Mouse (Mus musculus) neural tube, embryonic 11.5 days (tissue): ENCODE results near the gene Ptpn7. TPM values are rescaled to one million over a fixed set of nuclear protein-coding genes. Genes with fewer than 3 reads are reported as not detected.
A peak's percentile ranks its signal among the peaks of the same experiment; 100 is the strongest.

Experiments
- ATAC-seq: fragments of 200-750 bp; cut with Nextera tagmentation; 2 replicates; pipeline ENCODE4 v1.8.0; 2017; ENCODE audit warnings: moderate number of reproducible peaks, mild to moderate bottlenecking, moderate TSS enrichment, moderate library complexity; ENCODE audit not compliant: insufficient read depth, low FRiP score, low TSS enrichment
- DNase-seq: peaks from one replicate; pipeline ENCODE4 v3.0.0-alpha.2; 2015; ENCODE audit warnings: low spot score
- H3K27ac ChIP-seq: fragments of 300-500 bp; sonication (generic); 2 replicates; pipeline ENCODE4 v1.5.1; 2014; ENCODE audit warnings: low read depth, mild to moderate bottlenecking, low read length
- H3K27me3 ChIP-seq: fragments of 300-500 bp; sonication (generic); 2 replicates; pipeline ENCODE4 v1.6.1; 2014; ENCODE audit warnings: mild to moderate bottlenecking, low read length, mixed read lengths; ENCODE audit not compliant: control insufficient read depth, insufficient read depth
- H3K36me3 ChIP-seq: fragments of 300-500 bp; sonication (generic); 2 replicates; pipeline ENCODE4 v1.6.1; 2014; ENCODE audit warnings: mild to moderate bottlenecking, low read length, moderate library complexity, mixed read lengths; ENCODE audit not compliant: control insufficient read depth, insufficient read depth
- H3K4me1 ChIP-seq: fragments of 300-500 bp; sonication (generic); 2 replicates; pipeline ENCODE4 v1.6.1; 2014; ENCODE audit warnings: low read length, mixed read lengths; ENCODE audit not compliant: control insufficient read depth, insufficient read depth
- H3K4me2 ChIP-seq: fragments of 300-500 bp; sonication (generic); 2 replicates; pipeline ENCODE4 v1.6.1; 2014; ENCODE audit warnings: low read depth, mild to moderate bottlenecking, moderate library complexity
- H3K4me3 ChIP-seq: fragments of 300-500 bp; sonication (generic); 2 replicates; pipeline ENCODE4 v1.5.1; 2014; ENCODE audit warnings: low read depth, low read length
- H3K9ac ChIP-seq: fragments of 300-500 bp; sonication (generic); 2 replicates; pipeline ENCODE4 v1.6.1; 2014; ENCODE audit warnings: mild to moderate bottlenecking, low read length
- H3K9me3 ChIP-seq: fragments of 300-500 bp; sonication (generic); 2 replicates; pipeline ENCODE4 v1.6.1; 2016; ENCODE audit warnings: low read length; ENCODE audit not compliant: control insufficient read depth
- WGBS: fragments of 180-500 bp; shearing (Covaris S2); extraction: QIAGEN DNeasy Blood & Tissue Kit; methylation state at CpG from one replicate; pipeline ENCODE4 v1.1.7; 2014; 5-methylcytosine and 5-hydroxymethylcytosine counted together
- polyA plus RNA-seq: library from polyadenylated mRNA; unstranded; fragments of >200 nt; fragmentation: Nextera tagmentation; extraction: Ambion mirVana; gene quantifications from 2 replicates; pipeline ENCODE4 v1.2.1, GENCODE M21; 2014

Gene Ptpn7
- polyA plus RNA-seq, 1 experiment from 2014 or later, result 1.7 TPM

DNA sequence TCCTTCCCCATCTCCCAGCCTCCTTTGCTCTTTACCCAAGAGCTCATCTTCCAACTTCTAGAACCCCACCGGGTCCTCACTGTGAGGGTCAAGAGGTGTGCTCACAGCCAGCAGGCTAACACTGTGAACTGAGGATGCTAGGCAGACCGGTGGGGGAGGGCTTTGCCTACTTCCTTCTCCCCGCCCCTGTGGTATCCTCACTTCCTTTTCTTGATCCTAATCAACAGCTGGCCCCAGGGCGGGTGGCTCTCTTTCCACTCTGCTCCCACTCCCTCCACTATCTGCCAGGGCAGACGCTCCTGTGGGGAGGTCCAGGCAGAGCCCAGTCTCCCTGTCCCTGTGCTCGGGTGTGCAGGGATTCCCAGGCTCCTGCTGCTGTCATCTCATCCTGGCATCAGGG is 1.5 kb upstream of the Ptpn7 start:
- no peak overlapping the region for H3K27ac ChIP-seq
- ATAC-seq, result no peak
- H3K4me3 ChIP-seq, result no peak overlapping the region
- no peak for DNase-seq
- H3K27me3 ChIP-seq, result no peaks in the 10 kb centered on the region
- H3K4me1 ChIP-seq, result no peaks in the 10 kb centered on the region
- 36% methylated on average over 6 of the region's 6 CpGs for WGBS
- H3K9ac ChIP-seq, result no peak overlapping the region
- H3K9me3 ChIP-seq, result no peaks in the 10 kb centered on the region
- no peak overlapping the region for H3K4me2 ChIP-seq
- no peaks in the 10 kb centered on the region for H3K36me3 ChIP-seq

DNA sequence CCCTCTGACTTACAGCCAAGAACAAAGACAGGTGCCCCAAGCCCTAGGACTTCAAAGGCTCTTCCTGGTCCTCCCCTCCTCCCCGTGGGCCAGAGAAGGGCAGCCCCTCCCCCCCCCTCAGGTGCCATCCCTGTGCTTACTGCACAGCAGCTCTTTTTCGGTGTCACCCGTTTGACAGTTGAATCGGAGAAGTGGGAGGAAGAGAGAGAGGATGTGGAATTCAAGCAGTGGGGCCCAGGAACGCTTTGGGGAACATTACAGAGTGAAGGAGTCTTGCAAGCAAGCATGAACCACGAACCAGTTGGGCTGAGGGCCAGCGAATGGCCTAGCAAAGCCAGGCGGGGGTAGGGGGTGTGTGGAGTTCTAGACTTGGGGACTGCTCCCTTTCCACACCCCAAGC is 940 bp upstream of the Ptpn7 start:
- ATAC-seq (no peak), DNase-seq (no peak)
- Histone ChIP-seq H3K36me3 (no peaks in the 10 kb centered on the region), H3K9me3 (no peaks in the 10 kb centered on the region), H3K4me3 (no peak overlapping the region), H3K4me1 (no peaks in the 10 kb centered on the region), H3K27me3 (no peaks in the 10 kb centered on the region), H3K27ac (no peak overlapping the region), H3K9ac (no peak overlapping the region), H3K4me2 (no peak overlapping the region)
- WGBS, result 54% methylated on average over 8 of the region's 8 CpGs

DNA sequence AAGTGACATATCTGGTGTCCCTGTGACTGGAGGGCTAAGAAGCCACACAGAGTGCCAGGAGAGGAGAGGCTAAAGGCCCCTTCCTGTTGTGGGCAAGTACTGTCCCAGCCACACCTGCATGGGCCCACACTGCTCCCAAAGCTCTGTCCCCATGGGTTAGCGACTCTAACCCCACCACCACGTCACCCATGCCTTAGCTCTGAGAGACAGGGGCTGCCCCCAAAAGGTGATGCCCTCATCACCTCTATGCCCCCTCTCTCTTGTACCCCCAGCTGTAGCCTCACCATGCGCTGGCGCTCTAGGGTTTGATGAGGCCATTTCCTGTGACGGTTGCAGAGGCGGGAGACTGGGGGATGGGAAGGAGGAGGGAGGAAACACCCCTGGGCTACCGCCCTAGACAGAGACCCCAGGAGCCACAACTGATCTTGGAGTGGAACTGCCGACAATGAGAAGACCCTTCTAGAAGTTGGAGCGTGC is 431 bp downstream of the Ptpn7 start:
- no peak overlapping the region for H3K4me2 ChIP-seq
- no peak overlapping the region for H3K9ac ChIP-seq
- no peaks in the 10 kb centered on the region for H3K36me3 ChIP-seq
- no peaks in the 10 kb centered on the region for H3K27me3 ChIP-seq
- WGBS, result 79% methylated on average over 9 of the region's 9 CpGs
- no peak overlapping the region for H3K27ac ChIP-seq
- H3K9me3 ChIP-seq, result no peaks in the 10 kb centered on the region
- no peak overlapping the region for H3K4me3 ChIP-seq
- H3K4me1 ChIP-seq, result no peaks in the 10 kb centered on the region
- no peak for DNase-seq
- no peak for ATAC-seq

GRCm38 (mm10) chr1:135133678-135134435 is 1.4 kb downstream of the Ptpn7 start:
- Histone ChIP-seq H3K4me2 (no peak overlapping the region), H3K4me3 (no peak overlapping the region), H3K4me1 (no peaks in the 10 kb centered on the region), H3K36me3 (no peaks in the 10 kb centered on the region), H3K9ac (no peak overlapping the region), H3K27me3 (no peaks in the 10 kb centered on the region), H3K27ac (no peak overlapping the region), H3K9me3 (no peaks in the 10 kb centered on the region)
- ATAC-seq (no peak), DNase-seq (no peak)
- WGBS, result 83% methylated on average over 10 of the region's 10 CpGs

DNA sequence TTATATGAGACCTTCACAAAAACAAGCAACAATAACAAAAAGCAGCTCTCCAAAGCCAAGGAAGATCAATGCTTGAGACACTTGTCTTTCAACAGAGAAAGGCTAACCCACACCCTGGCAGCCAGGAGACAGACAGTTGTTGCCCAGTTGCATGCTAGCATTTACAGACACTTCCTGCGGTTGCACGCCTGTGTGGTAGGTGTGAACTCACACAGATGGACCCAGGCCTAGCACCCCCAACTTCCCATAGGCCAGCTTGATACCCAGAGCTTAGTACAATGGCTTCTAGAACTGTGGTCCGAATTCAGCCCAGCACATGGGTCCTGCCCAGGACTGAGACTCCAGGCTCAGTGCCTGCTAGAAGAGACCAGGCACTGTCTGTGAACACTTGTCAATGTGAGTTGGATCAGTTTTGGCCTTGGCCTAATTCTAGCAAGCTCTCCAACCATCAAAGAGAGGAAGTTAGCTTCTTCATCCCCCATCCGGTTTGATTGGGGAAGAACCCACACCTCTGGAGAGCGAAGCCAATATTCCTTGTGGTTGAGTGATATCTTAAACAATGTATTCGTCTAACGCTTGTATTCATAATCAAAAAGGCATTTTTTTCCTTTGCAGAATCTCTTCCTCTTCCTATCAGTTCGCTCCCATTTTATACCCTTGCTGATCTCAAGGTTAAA is 2.7 kb downstream of the Ptpn7 start:
- ATAC-seq, result no peak

DNA sequence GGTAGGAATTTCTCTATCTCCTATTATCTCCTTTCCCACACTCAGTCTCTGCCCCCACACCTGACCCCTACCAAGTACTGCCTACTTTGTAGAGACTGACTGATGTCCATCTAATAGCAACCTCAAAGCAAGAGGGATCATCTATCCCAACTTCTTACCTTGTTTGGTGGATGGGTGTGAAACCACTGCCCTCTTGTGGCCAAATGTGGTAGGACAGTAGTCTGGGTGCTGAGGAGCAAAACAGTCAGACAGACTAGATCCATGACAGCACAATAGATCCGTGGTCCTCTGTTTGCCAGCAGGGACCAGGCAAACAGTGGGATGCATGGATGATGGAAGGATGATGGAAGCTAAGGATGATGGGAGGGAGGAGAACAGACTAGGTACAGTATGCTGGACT is 4.0 kb downstream of the Ptpn7 start:
- 18% methylated on average over 1 of the region's 1 CpGs for WGBS
- peak; percentile 53; the same call in 1 of the 2 replicates for ATAC-seq

More for the DNA sequence above, 2.7 kb downstream of the Ptpn7 start:
- Histone ChIP-seq H3K4me2 (no peak overlapping the region), H3K4me1 (no peaks in the 10 kb centered on the region), H3K27ac (no peak overlapping the region), H3K36me3 (no peaks in the 10 kb centered on the region), H3K27me3 (no peaks in the 10 kb centered on the region), H3K9ac (no peak overlapping the region), H3K4me3 (no peak overlapping the region), H3K9me3 (no peaks in the 10 kb centered on the region)
- WGBS, result 86% methylated on average over 8 of the region's 8 CpGs
- DNase-seq, result no peak

DNA sequence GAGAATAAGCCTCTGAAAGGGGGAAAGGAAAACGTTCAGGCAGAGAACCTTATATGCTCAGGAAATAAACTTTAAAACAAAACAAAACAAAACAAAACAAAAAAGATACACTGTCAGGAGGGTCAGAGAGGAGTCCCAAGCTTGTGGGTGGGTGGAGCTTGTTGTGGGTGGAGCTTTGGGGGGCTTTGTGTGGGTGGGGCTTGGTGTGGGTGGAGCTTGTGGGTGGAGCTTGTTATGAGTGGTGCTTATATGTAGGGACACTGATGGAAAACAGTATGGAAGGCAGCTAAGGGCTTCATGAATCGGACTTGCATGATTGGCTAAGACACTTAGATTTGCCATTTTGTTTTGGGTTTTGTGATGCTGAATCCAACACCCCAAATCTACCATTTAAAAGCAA is 7.4 kb downstream of the Ptpn7 start:
- no peaks in the 10 kb centered on the region for H3K4me1 ChIP-seq
- H3K4me2 ChIP-seq, result no peak overlapping the region
- no peaks in the 10 kb centered on the region for H3K9me3 ChIP-seq
- H3K27me3 ChIP-seq, result 0 out of 2 replicates have a peak, but pooled peaks cover 2% of the 10 kb centered on the region
- no peaks in the 10 kb centered on the region for H3K36me3 ChIP-seq
- ATAC-seq, result no peak
- H3K27ac ChIP-seq, result no peak overlapping the region
- WGBS, result 79% methylated on average over 2 of the region's 2 CpGs
- no peak for DNase-seq
- H3K9ac ChIP-seq, result no peak overlapping the region
- no peak overlapping the region for H3K4me3 ChIP-seq

More for the DNA sequence above, 4.0 kb downstream of the Ptpn7 start:
- H3K4me1 ChIP-seq, result no peaks in the 10 kb centered on the region
- peak; percentile 85 for DNase-seq
- no peaks in the 10 kb centered on the region for H3K9me3 ChIP-seq
- H3K9ac ChIP-seq, result no peak overlapping the region
- H3K27me3 ChIP-seq, result no peaks in the 10 kb centered on the region
- no peaks in the 10 kb centered on the region for H3K36me3 ChIP-seq
- no peak overlapping the region for H3K4me2 ChIP-seq
- no peak overlapping the region for H3K27ac ChIP-seq
- H3K4me3 ChIP-seq, result no peak overlapping the region

GRCm38 (mm10) chr1:135142452-135142851 is 10.0 kb downstream of the Ptpn7 start:
- Histone ChIP-seq H3K4me1 (no peaks in the 10 kb centered on the region), H3K27ac (no peak overlapping the region), H3K4me2 (no peak overlapping the region), H3K27me3 (peaks cover 5% of the 10 kb centered on the region; the same call in 1 of the 2 replicates), H3K9me3 (no peaks in the 10 kb centered on the region), H3K9ac (no peak overlapping the region), H3K4me3 (no peak overlapping the region), H3K36me3 (no peaks in the 10 kb centered on the region)
- WGBS, result 75% methylated on average over 2 of the region's 2 CpGs
- DNase-seq, result no peak
- no peak for ATAC-seq

DNA sequence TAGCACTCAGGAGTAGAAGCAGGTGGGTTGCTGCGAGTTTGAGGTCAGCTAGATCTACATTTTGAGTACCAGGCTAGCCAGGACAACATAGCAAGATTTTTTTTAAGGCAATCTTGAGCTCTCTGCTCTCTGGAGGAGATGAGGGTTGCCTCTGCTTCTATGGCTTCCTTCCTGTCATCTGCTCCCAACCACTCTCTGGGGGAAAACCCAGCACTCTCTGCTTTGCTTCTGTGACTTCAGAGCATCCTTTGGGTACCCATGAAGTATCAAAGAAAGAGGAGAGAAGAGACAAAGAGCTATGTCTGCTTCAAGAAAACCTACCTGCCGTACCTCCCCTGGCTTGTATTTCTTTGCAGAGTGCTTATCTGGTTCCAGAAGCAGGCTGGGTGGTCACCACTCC is 11.4 kb downstream of the Ptpn7 start:
- H3K4me2 ChIP-seq, result no peak overlapping the region
- no peaks in the 10 kb centered on the region for H3K9me3 ChIP-seq
- peaks cover 5% of the 10 kb centered on the region; the same call in 1 of the 2 replicates for H3K27me3 ChIP-seq
- no peak for ATAC-seq
- DNase-seq, result no peak
- no peaks in the 10 kb centered on the region for H3K36me3 ChIP-seq
- no peak overlapping the region for H3K9ac ChIP-seq
- H3K4me3 ChIP-seq, result no peak overlapping the region
- WGBS, result 78% methylated on average over 2 of the region's 2 CpGs
- no peak overlapping the region for H3K27ac ChIP-seq
- peaks cover 8% of the 10 kb centered on the region for H3K4me1 ChIP-seq
